In genomic region chr13:85771027-85771681, GRCm38 (mm10) we compare ENCODE assay signal across 16 mouse cellular contexts.
"Had no signal": no experiment of that assay in that cellular context is flagged by ENCODE, and none has a peak within 500 bp of the region (broad histone marks: within the 10 kb centered on the region; RNA-seq: fewer than 3 reads in every experiment).

No protein-coding gene starts in this region.

- H3K9ac ChIP-seq: liver, embryonic 13.5 days; liver, postnatal 0 days; midbrain, embryonic 15.5 days; neural tube, embryonic 12.5 days; stomach, embryonic 15.5 days had no signal

- H3K27ac ChIP-seq: kidney, postnatal 0 days; liver, embryonic 13.5 days; midbrain, embryonic 15.5 days; neural tube, embryonic 12.5 days; stomach, embryonic 15.5 days had no signal

- H3K27me3 ChIP-seq: liver, embryonic 13.5 days; midbrain, embryonic 15.5 days; neural tube, embryonic 12.5 days; stomach, embryonic 15.5 days had no signal

- ATAC-seq: liver, postnatal 0 days; lung, postnatal 0 days; midbrain, embryonic 15.5 days had no signal

- H3K4me2 ChIP-seq: liver, embryonic 13.5 days; midbrain, embryonic 15.5 days; neural tube, embryonic 12.5 days; stomach, embryonic 15.5 days had no signal

- H3K4me3 ChIP-seq: liver, embryonic 13.5 days; midbrain, embryonic 15.5 days; neural tube, embryonic 12.5 days; stomach, embryonic 15.5 days had no signal

- H3K36me3 ChIP-seq: liver, embryonic 13.5 days; midbrain, embryonic 15.5 days; neural tube, embryonic 12.5 days; stomach, embryonic 15.5 days had no signal

- H3K4me1 ChIP-seq: liver, embryonic 13.5 days; midbrain, embryonic 15.5 days; neural tube, embryonic 12.5 days; stomach, embryonic 15.5 days had no signal

- DNase-seq: kidney, adult 11 months; kidney, adult 9 months; kidney, postnatal 36 days; layer of hippocampus, postnatal 36 days; liver; liver, embryonic 13.5 days; liver, postnatal 0 days; lung, postnatal 36 days; spleen, adult 18-20 months; thymus, adult 2 months; thymus, postnatal 25 days had no signal

- H3K9me3 ChIP-seq: liver, embryonic 13.5 days; midbrain, embryonic 15.5 days; neural tube, embryonic 12.5 days; stomach, embryonic 15.5 days had no signal
